Mouse (Mus musculus) limb, embryonic 13.5 days (tissue): ENCODE measurements around the gene Tnfrsf14. TPM values are rescaled to one million over a fixed set of nuclear protein-coding genes. Genes with fewer than 3 reads are reported as not detected.

Experiments
- ATAC-seq: fragments of 200-750 bp; cut with Nextera tagmentation; 2 replicates; pipeline ENCODE4 v1.8.0; 2017; ENCODE audit warnings: low read depth, moderate number of reproducible peaks, moderate TSS enrichment; ENCODE audit not compliant: low FRiP score
- H3K27ac ChIP-seq: fragments of 300-500 bp; sonication (generic); 2 replicates; pipeline ENCODE4 v1.5.1; 2015; ENCODE audit warnings: inconsistent platforms, mild to moderate bottlenecking, moderate library complexity
- H3K27me3 ChIP-seq: fragments of 300-500 bp; sonication (generic); 2 replicates; pipeline ENCODE4 v1.6.1; 2015; ENCODE audit warnings: mild to moderate bottlenecking, inconsistent platforms
- H3K36me3 ChIP-seq: fragments of 300-500 bp; sonication (generic); 2 replicates; pipeline ENCODE4 v1.6.1; 2015; ENCODE audit warnings: inconsistent platforms, mild to moderate bottlenecking, moderate library complexity
- H3K4me1 ChIP-seq: fragments of 300-500 bp; sonication (generic); 2 replicates; pipeline ENCODE4 v1.6.1; 2015; ENCODE audit warnings: inconsistent platforms
- H3K4me2 ChIP-seq: fragments of 300-500 bp; sonication (generic); replicated peaks from 2 replicates; pipeline ENCODE4 v1.6.1; 2015; ENCODE audit warnings: inconsistent platforms, mild to moderate bottlenecking, moderate library complexity
- H3K4me3 ChIP-seq: fragments of 300-500 bp; sonication (generic); 2 replicates; pipeline ENCODE4 v1.5.1; 2015; ENCODE audit warnings: moderate library complexity, mild to moderate bottlenecking, inconsistent platforms
- H3K9ac ChIP-seq: fragments of 300-500 bp; sonication (generic); 2 replicates; pipeline ENCODE4 v1.6.1; 2015; ENCODE audit warnings: mild to moderate bottlenecking, inconsistent platforms
- H3K9me3 ChIP-seq: fragments of 300-500 bp; sonication (generic); 2 replicates; pipeline ENCODE4 v1.6.1; 2016; ENCODE audit warnings: inconsistent platforms
- WGBS: fragments of 180-500 bp; shearing (Covaris S2); methylation state at CpG from one replicate; pipeline ENCODE4 v1.1.7; 2015; 5-methylcytosine and 5-hydroxymethylcytosine counted together
- polyA plus RNA-seq: library from polyadenylated mRNA; unstranded; fragments of >200 nt; fragmentation: Nextera tagmentation; extraction: Ambion mirVana; gene quantifications from 2 replicates; pipeline ENCODE4 v1.2.1, GENCODE M21; 2015

The Tnfrsf14 gene
- polyA plus RNA-seq, 1 experiment from 2014 or later, result 1.2 TPM

DNA sequence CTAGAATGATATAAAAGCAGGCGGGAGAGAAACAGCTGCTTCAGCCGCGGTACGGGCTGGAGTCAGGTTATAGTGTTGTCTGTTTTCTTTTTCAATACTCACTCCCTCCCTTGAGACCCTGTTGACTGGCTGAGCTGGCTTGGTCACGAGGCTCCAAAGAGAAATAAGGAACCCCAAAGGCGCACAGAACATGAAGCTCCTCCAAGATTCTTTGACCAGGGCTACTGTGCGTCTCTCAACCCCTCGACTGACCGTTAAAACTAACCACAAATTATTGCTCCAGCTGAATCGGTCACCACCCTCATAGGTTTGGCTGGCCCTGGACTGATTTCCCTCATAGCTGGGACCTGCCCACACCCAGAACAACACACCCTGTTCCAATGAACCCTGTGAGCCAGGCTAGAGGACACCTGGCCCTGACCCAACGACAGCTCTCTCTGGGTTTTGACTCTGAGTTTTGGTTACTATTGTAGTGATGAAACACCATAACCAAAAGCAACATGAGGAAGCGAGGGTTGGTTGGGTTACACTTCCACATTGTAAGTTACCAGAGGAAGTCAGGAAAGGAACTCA, 811 bp upstream of the Tnfrsf14 start:
- H3K4me2 ChIP-seq, result no peak overlapping the region
- ATAC-seq, result no peak
- no peak overlapping the region for H3K27ac ChIP-seq

DNA sequence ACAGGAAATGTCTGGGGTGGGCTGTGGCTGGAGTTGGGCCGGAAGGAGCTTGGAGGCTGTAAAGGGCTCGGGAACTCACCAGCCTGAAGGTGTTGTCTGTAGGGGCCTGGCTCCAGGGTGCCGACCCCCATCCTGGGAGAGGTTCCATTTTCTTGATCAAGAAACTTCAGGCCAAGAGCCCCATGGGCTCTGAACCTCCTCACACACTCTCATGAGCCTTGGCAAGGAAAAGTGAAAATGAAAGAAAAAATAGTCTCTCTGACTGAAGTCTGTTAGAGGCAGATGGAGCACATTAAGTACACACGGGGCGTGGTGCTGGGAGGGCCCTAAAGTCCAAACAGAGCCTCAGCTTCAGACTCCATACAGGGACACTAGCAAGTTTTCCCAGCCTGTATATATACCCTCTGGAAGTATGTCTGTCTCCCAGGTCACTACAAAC, 445 bp downstream of the Tnfrsf14 start:
- WGBS, result 13% methylated on average over 5 of the region's 5 CpGs
- peak overlapping the region; percentile 49 for H3K4me2 ChIP-seq

More for the DNA sequence above, 811 bp upstream of the Tnfrsf14 start:
- Histone ChIP-seq H3K9ac (no peak overlapping the region), H3K27me3 (no peaks in the 10 kb centered on the region), H3K4me3 (no peak overlapping the region), H3K36me3 (no peaks in the 10 kb centered on the region), H3K9me3 (no peaks in the 10 kb centered on the region), H3K4me1 (peaks cover 24% of the 10 kb centered on the region)
- 65% methylated on average over 12 of the region's 12 CpGs for WGBS

DNA sequence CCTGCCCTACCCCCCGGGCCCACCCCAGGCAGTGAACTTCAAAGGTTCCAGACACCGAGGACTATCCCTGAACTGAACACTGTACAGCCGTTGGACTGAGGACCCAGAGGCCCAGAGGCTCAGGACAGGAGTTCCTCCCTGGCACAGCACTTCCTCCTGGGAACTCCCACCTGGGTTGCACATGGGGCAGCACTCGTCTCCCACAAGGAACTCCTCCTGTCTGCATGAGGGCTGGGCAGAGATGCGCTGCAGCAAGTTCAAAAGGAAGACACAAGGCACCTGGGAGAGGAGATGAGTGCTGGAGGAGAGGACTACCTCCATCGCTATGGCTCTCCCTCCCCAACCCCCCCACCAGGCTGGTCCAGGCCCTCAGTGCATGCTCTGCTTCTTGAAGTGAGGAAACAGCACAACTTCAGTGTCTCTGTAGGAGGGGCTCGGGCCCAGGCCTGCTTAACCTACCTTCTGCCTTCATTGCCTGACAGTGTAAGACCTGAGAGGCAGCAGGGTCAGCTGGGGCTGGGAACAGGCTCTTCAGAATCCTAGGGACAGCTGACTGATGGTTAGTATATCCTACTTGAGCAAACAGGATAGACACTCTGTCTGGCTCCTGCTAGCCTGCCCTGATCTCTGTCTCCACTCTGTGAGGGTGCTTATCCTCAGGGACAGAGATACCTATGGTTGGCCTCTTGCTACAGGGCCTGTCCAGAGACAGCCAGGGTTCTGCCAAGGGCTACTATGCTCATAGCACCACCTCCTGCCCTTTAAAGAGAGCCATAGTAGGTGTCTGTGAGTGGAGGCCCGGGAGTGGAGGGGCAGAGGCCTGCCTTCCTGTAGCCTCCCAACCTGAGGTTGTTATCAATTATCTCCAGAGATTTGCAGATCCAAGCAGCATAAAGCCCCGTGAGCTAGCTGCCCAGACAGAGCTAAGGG, 1.1 kb downstream of the Tnfrsf14 start:
- ATAC-seq, result no peak; the same call in 1 of the 2 replicates
- 37% methylated on average over 9 of the region's 9 CpGs for WGBS
- no peaks in the 10 kb centered on the region for H3K9me3 ChIP-seq
- H3K4me1 ChIP-seq, result peaks cover 24% of the 10 kb centered on the region
- H3K4me3 ChIP-seq, result peak overlapping the region; percentile 8; the same call in 1 of the 2 replicates
- H3K9ac ChIP-seq, result peak overlapping the region; percentile 53
- no peaks in the 10 kb centered on the region for H3K27me3 ChIP-seq
- H3K4me2 ChIP-seq, result peak overlapping the region; percentile 49
- H3K27ac ChIP-seq, result peak overlapping the region; percentile 76
- H3K36me3 ChIP-seq, result no peaks in the 10 kb centered on the region

More for the DNA sequence above, 445 bp downstream of the Tnfrsf14 start:
- Histone ChIP-seq H3K9ac (peak overlapping the region; percentile 53), H3K9me3 (no peaks in the 10 kb centered on the region), H3K27me3 (no peaks in the 10 kb centered on the region), H3K4me3 (peak overlapping the region; percentile 8; the same call in 1 of the 2 replicates), H3K36me3 (no peaks in the 10 kb centered on the region), H3K27ac (peak overlapping the region; percentile 76), H3K4me1 (peaks cover 24% of the 10 kb centered on the region)
- peak; percentile 66; the same call in 1 of the 2 replicates for ATAC-seq

DNA sequence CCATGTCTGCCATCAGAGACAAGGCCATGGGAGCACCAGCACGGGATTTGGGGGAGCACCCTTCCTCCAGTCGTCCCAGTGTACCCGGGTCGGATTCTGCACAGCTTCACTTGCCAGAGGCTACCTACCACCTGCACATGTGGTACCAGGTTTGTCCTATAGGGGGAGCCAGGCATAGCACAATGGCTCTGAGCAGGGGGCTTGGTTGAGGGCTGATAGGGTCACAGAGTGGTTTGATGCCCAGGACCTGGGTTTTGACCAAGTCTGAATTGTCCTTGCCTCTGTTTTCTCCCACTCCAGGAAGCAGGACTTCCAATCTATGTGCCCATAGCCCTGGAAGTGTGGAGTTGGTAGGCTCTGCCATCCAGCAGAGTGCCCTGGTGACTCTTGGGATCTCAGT, 3.0 kb downstream of the Tnfrsf14 start:
- peaks cover 24% of the 10 kb centered on the region for H3K4me1 ChIP-seq
- WGBS, result 52% methylated on average over 4 of the region's 4 CpGs
- no peaks in the 10 kb centered on the region for H3K36me3 ChIP-seq
- H3K4me3 ChIP-seq, result no peak overlapping the region
- H3K9me3 ChIP-seq, result no peaks in the 10 kb centered on the region
- ATAC-seq, result no peak
- no peaks in the 10 kb centered on the region for H3K27me3 ChIP-seq
- no peak overlapping the region for H3K4me2 ChIP-seq
- H3K27ac ChIP-seq, result no peak overlapping the region
- no peak overlapping the region for H3K9ac ChIP-seq

DNA sequence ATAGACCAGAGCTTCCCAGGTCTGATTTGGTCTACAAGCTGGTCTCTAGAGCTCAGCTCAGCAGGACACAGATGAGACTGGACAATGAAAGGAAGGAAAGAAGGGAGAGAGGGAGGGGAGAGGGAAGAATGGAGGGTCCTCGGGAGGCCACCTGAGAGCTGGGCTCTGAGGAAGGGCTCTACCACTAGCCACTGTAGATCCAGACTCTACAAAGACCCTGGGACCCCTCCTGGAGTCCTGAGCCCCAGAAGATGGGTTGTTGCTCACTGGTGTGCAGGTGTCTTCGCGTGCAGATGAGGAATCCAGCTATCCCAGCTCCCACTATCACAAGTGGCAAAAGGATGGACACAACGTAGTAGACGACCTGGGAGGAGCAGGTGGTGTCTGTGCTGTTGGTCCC, 5.4 kb downstream of the Tnfrsf14 start:
- no peak for ATAC-seq

DNA sequence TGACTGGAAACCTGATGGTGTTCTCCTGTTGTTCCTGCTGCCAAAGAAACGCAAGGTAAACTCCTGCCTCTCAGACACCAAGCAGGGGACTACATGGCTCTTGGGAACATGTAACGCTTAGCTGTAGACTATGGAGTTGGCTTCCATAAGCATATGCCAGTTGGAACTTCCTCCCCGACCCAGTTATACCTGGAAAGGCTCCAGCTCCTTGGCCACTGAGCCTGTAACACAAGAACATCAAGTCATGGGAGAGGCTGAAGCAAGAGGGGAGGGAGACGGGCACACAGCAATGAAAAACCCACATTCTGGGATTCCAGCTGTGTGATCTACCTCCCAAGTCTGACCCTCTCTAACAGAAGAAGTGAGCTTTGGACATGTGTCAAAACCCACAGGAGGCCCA, 6.1 kb downstream of the Tnfrsf14 start:
- no peaks in the 10 kb centered on the region for H3K9me3 ChIP-seq
- no peak overlapping the region for H3K9ac ChIP-seq
- no peak overlapping the region for H3K27ac ChIP-seq
- H3K4me2 ChIP-seq, result no peak overlapping the region
- no peak for ATAC-seq
- 72% methylated on average over 4 of the region's 4 CpGs for WGBS
- H3K4me3 ChIP-seq, result no peak overlapping the region
- peaks cover 9% of the 10 kb centered on the region for H3K4me1 ChIP-seq
- no peaks in the 10 kb centered on the region for H3K36me3 ChIP-seq
- no peaks in the 10 kb centered on the region for H3K27me3 ChIP-seq

More for the DNA sequence above, 5.4 kb downstream of the Tnfrsf14 start:
- H3K9me3 ChIP-seq, result no peaks in the 10 kb centered on the region
- H3K27me3 ChIP-seq, result no peaks in the 10 kb centered on the region
- H3K4me2 ChIP-seq, result no peak overlapping the region
- H3K36me3 ChIP-seq, result no peaks in the 10 kb centered on the region
- peaks cover 16% of the 10 kb centered on the region for H3K4me1 ChIP-seq
- no peak overlapping the region for H3K9ac ChIP-seq
- no peak overlapping the region for H3K27ac ChIP-seq
- 86% methylated on average over 5 of the region's 5 CpGs for WGBS
- no peak overlapping the region for H3K4me3 ChIP-seq

DNA sequence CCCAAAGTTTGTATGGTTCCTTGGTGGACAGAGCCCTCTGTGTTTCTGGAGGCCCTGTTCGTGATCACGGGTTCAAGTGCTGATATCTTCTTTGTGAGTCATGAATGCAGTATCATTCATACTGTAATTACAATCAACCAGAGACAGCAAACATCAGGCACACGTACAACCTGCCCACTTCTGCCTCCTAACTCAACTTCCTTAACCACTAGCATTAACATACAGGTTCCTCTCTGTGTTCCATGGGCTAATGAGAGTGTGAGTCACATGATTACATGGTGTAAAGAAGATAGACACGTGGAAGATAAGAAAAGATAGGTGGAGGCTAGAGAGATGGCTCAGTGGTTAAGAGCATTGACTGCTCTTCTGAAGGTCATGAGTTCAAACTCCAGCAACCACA, 11.7 kb downstream of the Tnfrsf14 start:
- WGBS, result 85% methylated on average over 4 of the region's 4 CpGs
- H3K4me3 ChIP-seq, result no peak overlapping the region
- no peak overlapping the region for H3K9ac ChIP-seq
- no peak overlapping the region for H3K27ac ChIP-seq
- no peaks in the 10 kb centered on the region for H3K36me3 ChIP-seq
- no peaks in the 10 kb centered on the region for H3K9me3 ChIP-seq
- no peak for ATAC-seq
- H3K4me2 ChIP-seq, result no peak overlapping the region
- no peaks in the 10 kb centered on the region for H3K27me3 ChIP-seq
- H3K4me1 ChIP-seq, result no peaks in the 10 kb centered on the region

DNA sequence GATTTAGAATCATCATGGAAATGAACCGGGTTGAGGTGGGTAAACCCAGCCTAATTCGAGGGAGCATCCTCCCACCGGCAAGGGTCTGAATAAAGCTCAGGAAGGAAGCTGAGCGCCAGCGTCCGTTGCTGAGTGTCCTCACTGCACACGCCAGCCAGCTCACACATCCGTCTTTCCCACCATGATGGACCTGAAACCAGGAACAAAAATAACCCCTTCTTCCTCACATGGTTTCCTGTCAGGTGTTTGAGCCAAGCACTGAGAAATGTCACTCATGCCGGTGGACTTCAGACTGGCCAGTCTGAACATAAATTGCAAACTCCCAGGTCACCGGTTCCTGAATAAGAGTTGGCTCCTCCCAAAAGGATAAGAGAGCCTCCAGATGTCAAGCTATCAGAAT, 13.1 kb downstream of the Tnfrsf14 start:
- Histone ChIP-seq H3K27ac (no peak overlapping the region), H3K9ac (no peak overlapping the region), H3K36me3 (no peaks in the 10 kb centered on the region), H3K4me2 (no peak overlapping the region), H3K9me3 (no peaks in the 10 kb centered on the region), H3K4me1 (peaks cover 12% of the 10 kb centered on the region), H3K27me3 (no peaks in the 10 kb centered on the region), H3K4me3 (no peak overlapping the region)
- no peak for ATAC-seq
- 83% methylated on average over 10 of the region's 10 CpGs for WGBS

DNA sequence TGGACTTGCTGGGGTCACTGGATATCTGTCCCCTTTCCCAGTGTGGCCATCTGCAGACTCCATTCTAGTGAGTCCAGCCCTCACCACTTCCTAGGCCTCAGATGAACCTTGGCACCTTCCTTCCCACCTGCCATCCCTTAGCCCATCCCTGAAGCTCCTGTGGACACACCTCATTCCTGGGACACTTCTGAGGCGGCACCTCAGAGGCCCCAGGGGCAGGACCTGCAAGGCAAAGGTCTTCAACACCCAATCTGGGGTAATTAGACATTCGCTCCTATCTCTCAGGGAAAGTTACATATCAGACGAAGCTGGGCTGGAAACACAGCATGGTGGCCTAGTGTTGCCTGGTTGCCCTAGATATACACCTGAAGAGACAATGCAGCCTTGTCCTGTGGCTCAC, 13.7 kb downstream of the Tnfrsf14 start:
- 67% methylated on average over 3 of the region's 3 CpGs for WGBS
- Histone ChIP-seq H3K4me1 (peaks cover 15% of the 10 kb centered on the region), H3K27me3 (no peaks in the 10 kb centered on the region), H3K36me3 (no peaks in the 10 kb centered on the region), H3K9ac (no peak overlapping the region), H3K27ac (no peak overlapping the region), H3K4me3 (no peak overlapping the region), H3K4me2 (no peak overlapping the region), H3K9me3 (no peaks in the 10 kb centered on the region)
- ATAC-seq, result no peak

DNA sequence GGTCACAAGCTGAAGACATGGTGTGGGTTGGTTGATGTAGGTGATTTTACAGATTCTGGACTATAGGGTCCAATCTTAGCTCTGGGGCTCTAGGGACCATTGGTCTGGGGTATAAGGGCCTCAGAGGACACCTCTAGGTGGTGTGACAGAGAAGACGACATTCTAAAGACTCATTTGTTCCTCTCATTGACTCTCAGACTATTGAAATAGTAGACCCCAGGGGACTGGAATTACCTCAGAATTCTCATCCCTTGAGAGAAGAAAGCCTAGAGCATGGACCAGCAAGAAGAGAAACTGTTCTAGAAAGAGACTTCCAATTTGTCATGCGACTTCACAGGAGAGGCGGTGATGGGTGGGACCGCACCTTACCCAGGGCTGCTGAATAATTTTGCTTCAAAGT, 14.1 kb downstream of the Tnfrsf14 start:
- Histone ChIP-seq H3K9me3 (no peaks in the 10 kb centered on the region), H3K4me3 (no peak overlapping the region), H3K27ac (no peak overlapping the region), H3K9ac (no peak overlapping the region), H3K27me3 (no peaks in the 10 kb centered on the region), H3K4me2 (no peak overlapping the region), H3K36me3 (no peaks in the 10 kb centered on the region), H3K4me1 (peaks cover 15% of the 10 kb centered on the region)
- 91% methylated on average over 4 of the region's 4 CpGs for WGBS
- ATAC-seq, result no peak

DNA sequence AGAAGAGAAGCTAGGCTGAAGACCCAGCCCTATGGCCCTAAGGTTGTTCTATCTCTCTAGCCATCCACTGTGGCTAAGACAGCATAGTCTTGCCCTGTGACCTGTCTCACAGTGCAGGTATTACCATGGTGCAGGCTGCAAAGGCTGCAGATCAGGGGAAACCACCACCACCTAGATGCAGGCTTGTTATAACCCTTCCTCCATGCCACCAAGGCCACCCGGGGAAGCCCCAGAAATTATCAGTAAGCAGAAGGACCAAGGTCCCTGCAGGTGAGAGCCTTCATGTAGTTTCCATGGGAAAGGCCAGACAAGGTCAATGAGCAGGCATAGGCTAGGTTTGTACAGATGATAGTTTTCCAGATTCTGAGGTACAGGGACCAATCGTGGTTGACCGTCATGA, 14.5 kb downstream of the Tnfrsf14 start:
- Histone ChIP-seq H3K27me3 (no peaks in the 10 kb centered on the region), H3K4me1 (peaks cover 15% of the 10 kb centered on the region), H3K4me2 (no peak overlapping the region), H3K9ac (no peak overlapping the region), H3K36me3 (no peaks in the 10 kb centered on the region), H3K27ac (no peak overlapping the region), H3K9me3 (no peaks in the 10 kb centered on the region), H3K4me3 (no peak overlapping the region)
- WGBS, result 89% methylated on average over 3 of the region's 3 CpGs
- ATAC-seq, result no peak

DNA sequence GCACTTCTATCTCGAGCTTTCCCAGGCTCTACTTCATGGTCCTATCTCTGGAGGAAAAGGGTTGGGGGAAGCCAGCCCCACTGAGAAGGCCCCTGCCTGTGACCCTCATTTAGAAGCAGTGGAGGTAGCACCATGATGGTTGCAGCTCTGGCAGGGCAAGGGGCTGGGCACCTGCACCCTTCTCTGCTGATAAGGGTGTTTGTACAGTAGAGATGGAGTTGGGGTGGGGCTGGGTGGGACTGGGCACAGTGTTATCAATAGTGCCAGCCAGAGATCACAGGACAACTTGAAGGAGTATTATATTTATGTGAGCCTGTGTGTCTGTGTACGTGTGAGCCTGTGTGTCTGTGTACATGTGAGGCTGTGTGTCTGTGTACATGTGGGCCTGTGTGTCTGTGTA, 16.7 kb downstream of the Tnfrsf14 start:
- peak overlapping the region; percentile 58; the same call in 1 of the 2 replicates for H3K27ac ChIP-seq
- H3K4me1 ChIP-seq, result peaks cover 20% of the 10 kb centered on the region
- H3K4me3 ChIP-seq, result no peak overlapping the region
- H3K27me3 ChIP-seq, result no peaks in the 10 kb centered on the region
- WGBS, result 78% methylated on average over 2 of the region's 2 CpGs
- no peak overlapping the region for H3K4me2 ChIP-seq
- H3K36me3 ChIP-seq, result no peaks in the 10 kb centered on the region
- H3K9me3 ChIP-seq, result no peaks in the 10 kb centered on the region
- H3K9ac ChIP-seq, result no peak overlapping the region
- ATAC-seq, result no peak
